Mouse (Mus musculus) urinary bladder, postnatal 25 days (tissue): ENCODE data around the gene Spaca4.

ENCODE experiments used
- DNase-seq: peaks from one replicate; pipeline ENCODE4 v3.0.0; 2022; ENCODE audit warnings: low spot score

Gene Spaca4

GRCm38 (mm10) chr7:45726419-45726818 lies 806 bp upstream of the Spaca4 start:
- DNase-seq = no peak

GRCm38 (mm10) chr7:45725151-45725550 lies 462 bp downstream of the Spaca4 start:
- no peak for DNase-seq

DNA sequence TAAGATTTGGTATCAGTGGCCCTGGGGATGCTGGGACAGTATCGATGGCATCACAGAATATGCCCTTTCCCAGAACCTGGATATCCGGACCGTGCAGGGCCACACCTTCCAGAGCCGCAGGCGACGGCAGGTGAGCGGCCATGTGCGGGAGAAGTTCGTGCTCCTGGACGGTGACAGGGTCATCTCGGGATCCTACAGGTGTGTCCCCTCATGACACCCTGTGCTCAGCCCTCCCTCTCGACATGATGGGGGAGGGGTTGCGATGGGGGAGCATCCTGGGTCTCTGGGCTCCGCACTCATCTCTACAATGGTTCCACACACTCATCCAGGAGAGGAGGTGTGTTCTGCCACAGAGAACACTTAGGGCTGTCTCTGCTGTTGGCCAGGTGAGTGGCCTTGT lies 1.8 kb downstream of the Spaca4 start:
- no peak for DNase-seq

- DNase-seq = no peak
Measured at GRCm38 (mm10) chr7:45723301-45723700, 2.3 kb downstream of the Spaca4 start.

GRCm38 (mm10) chr7:45722348-45722713 lies 3.3 kb downstream of the Spaca4 start:
- no peak for DNase-seq

DNA sequence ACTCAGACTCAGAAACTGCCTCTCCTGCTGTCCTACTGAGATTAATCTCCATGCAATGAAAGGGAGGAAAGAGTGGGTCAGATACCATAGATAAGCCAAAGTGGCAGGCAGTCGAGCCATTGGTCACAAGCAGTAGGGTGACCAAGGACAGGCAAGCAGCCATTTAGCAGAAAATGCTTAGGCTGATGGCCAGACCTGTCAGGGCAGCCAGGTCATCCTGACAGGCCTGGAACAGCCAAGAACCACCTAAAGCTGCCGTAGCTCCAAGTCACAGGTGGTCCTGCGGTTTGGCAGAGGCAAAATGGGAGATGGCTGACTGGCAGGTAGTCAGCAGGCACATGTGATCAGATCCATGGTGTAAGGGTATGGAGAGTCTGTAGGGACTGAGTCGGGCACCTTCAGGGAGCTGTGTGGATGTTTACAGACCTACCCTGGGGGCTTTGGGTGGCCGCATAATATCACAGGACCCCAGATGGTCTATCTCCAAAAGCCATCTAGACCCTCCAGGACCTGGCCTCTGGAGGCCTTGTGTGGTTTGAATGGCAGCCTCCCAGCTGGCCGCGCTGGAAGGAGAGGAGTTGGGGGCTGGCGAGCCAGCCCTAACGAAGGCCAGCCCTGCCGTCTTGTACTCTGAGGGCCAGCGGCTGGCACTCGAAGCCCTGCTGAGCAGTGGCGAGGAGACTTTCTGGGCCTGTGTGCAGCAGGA lies 3.8 kb downstream of the Spaca4 start:
- no peak for DNase-seq

DNA sequence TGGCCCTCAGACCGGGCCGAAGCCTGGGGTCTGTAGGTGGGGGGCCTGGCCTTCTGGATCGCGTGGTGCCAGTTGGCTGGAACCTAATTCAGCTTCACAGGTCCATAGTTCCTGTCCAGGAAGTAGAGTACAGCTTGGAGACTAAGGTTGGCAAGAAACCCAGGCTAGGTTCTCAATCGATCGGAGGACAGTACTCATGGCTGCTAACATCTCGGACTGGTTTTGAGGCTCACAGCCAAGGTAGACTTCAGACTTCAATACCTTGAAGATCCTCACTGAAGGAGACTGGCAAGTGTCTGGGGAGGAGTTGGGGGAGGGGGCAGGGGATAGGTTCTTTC lies 4.4 kb downstream of the Spaca4 start:
- DNase-seq = no peak

DNA sequence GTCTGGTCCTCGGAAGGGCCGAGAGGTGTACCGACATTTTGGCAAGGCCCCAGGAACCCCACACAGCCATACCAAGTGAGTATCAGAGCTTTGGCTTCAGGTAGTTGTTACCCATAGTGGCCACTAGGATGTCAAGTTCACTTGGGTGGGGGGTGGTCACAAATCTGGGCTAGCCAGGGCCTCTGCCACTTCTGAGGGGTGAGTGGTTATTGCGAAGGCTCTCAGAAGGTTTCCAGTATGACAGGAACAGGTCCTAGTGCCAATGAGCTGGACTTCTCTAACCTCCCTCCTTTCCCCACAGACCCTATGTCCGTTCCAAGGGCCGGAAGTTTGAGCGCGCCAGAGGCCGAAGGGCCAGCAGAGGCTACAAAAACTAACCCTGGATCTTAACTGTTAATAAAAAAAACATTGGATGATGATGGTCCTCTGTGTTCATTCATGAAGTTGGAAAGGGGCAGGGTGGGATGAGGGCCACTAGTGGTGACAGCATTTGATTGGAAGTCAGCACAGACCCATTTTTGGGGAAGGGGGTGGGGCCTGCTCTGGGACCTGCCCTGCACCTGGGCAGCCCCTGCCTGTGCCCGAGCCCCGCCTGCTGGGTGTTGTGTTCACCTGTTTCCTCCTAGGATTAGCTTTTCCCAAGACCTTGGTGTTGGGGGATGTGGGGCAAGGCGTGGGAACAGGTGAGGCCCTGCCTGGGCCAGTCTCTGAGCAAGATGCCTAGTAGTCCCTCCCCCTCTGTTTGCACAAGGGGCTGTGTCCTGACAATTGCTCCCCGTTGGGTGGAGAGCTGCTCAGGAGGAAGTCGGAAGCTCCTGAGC lies 5.0 kb downstream of the Spaca4 start, which contains the start of gene Fam83e:
Fam83e (plus strand) TSS at position 800 of the 821 bp plus-strand sequence.
- no peak for DNase-seq

DNA sequence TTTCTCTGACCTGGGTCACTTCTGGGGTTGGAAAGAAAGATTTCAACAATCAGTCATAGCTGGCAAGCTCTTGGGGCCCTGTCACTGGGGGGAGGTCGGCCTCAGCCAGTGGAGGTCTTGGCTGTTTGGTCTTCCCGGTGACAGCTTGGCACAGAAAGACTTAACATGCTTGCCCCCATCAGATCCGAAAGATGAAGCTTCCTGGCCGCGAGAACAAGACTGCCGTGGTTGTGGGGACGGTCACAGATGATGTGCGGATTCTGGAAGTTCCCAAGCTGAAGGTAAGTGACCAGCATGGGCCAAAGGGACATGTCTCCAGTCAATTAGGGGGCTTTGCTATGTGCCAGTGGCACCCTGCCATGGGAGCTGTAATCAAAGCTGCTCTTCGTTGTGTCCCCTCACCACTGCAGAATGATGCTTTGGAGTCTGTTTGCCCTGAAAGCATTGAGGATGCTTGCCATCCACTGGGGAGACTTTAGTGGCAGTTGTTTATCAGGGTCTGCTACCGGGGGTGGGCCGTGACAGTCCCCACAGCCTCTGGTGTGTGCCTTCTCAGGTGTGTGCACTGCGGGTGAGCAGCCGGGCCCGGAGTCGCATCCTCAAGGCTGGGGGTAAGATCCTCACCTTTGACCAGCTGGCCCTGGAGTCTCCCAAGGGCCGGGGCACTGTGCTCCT lies 5.7 kb downstream of the Spaca4 start:
- DNase-seq = no peak

- DNase-seq = no peak
Measured at GRCm38 (mm10) chr7:45719180-45719579, 6.4 kb downstream of the Spaca4 start.

GRCm38 (mm10) chr7:45718331-45718730 lies 7.3 kb downstream of the Spaca4 start:
- DNase-seq = no peak

DNA sequence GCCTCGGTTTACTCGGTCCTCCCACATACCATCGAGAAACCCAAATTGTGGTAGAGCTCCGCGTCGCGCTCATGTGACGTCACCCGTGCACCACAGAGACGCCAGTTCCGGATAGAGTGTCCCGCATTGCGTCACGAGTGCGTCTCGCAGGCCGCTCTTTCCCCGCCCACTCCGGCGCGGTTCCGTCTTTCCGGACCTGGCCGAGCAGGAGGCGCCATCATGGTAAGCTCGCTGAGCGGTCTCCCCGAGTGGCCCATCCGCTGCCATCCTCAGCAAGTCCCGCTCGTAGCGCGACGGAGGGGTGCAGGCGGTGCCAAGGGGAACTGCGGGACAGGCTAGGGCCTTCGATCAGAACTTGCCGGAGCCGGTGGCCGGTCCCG lies 7.7 kb downstream of the Spaca4 start, which contains the start of gene Sphk2:
Sphk2 (minus strand) TSS at position 85 of the 380 bp plus-strand sequence.
- peak; percentile 98 for DNase-seq

DNA sequence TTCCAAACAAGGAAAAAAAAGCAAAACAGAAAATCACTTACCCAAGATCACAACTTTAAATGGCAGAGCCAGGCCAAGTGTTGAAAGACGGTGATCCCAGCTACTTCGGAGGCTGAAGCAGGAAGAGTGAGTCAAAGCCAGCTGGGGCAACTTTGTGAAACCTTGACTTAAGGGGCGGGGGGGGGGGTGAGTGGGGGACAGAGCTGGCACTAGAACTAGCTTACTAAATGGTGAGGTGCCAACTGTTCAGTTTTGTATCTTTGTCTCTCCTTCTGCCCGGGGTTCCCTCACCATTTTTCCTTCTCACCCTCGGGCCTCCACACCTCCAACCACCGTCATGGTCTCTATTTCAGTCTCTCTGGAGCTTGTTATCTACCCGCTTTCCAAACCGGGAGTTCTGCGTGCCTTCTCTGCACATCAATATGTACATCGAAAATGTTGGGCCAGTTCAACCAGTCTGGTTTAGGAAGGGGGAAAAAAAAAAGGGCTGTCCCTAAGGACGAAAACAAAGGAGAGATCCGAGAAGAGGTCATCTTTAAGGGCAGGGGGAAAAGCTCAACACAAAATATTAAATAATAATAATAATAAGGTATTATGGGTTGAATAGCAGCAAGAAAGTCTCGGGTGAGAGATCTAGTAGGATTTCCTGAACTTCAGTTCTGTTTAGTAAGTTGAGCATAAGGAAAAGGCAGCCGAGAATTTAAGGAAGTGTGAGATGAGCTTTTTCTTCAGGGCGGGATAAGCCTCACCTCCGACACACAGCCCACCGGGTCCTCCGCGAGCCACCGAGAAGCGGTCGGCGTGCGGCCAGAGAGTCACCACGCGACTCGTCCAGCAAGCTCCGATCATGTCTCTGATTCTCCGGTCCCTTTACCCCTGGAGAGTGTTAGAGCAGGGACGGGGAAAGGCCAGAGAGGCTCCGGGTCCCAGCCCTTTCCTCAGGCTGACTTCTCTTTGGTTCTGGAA lies 8.4 kb downstream of the Spaca4 start:
- no peak for DNase-seq

DNA sequence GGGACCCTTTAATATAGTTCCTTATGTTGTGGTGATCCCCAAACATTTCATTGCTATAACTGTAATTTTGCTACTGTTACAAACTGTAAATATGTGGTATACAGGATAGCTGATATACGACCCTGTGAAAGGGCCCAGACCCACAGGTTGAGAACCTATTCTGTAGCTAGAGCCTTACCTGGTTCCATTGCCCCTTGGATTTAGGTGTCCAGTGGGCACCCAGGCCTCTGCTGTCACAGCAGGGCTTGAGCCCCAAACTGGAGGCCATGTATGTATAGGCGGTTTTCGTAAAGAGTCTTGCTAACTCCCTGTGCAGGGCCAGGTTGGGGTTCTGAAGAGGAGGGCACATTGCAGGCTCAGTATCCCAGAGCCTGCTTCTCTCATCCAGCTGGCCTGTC lies 9.2 kb downstream of the Spaca4 start:
- no peak for DNase-seq

DNA sequence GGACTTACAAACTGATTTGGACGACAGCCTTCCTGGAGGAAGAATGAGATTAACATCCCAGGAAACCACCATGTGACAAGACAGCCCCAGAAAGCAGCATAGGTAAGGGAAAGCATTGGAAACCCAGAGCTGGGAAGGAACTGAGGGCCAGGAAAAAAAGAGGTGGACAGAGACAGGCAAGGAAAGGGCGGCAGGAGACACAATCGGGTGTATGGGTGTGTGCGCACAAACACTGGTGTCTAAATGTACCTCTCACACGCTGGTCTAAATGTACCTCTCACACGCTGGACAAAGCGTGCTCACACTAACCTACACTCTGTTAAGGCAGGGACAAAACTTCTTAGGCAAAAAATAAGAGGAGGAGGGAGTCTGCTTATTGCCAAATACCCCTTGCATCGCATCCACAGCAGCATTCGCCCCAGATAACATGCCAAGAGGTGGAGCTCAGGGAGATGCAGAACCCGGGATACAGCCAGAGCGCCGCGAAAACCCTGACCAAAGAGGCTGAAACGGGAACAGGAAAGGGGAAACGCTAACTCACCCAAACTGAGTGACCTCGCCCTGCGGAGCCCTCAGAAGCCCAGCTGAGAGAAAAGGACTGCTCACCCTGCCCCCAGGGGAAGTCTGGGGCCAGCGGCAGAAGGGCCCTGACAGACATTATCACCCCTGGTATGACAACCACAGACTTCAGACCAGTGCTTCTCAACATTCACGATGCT lies 9.7 kb downstream of the Spaca4 start:
- no peak for DNase-seq

- DNase-seq = peak; percentile 93
Measured at GRCm38 (mm10) chr7:45715090-45715708, 10.4 kb downstream of the Spaca4 start, which contains the start of gene Rpl18. Gene Rpl18, plus strand, starts transcription at chr7:45715457.

DNA sequence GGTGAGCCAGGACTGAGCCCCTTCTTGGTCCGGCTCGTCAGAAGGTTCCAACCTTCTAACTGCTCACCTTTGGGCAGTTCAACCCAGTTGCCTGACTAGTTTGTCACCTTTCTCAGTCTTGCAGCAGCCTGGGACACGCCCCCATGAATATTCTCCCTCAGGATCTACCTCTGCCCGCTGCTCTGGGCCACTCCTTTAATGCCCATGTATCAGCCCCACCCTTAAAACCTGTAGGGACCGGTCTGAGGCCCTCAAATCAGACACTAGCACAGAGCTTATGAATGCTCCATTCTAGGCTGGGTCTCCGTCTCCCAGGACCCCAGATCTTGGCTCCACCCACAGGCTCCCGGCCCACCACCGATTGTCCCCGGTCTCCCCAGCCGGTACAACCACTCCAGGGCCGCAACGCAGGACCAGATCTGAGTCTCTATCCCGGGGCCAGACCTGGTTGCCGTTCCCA lies 11.0 kb downstream of the Spaca4 start:
- no peak for DNase-seq

GRCm38 (mm10) chr7:45713881-45714520 lies 11.6 kb downstream of the Spaca4 start:
- DNase-seq = no peak

- DNase-seq = no peak
Measured at GRCm38 (mm10) chr7:45713396-45713795, 12.2 kb downstream of the Spaca4 start.
